Mouse (Mus musculus): ENCODE measurements around the gene Lclat1. TPM values are rescaled to one million over a fixed set of nuclear protein-coding genes. Genes with fewer than 3 reads are reported as not detected.
A peak's percentile ranks its signal among the peaks of the same experiment; 100 is the strongest.
"Not testable (repeated sequence)": the region's sequence is repeated elsewhere in the genome, so short reads cannot be mapped to it uniquely, and the experiment has no call there.

Gene Lclat1
- total RNA-seq, 2 experiments from 2014 or later = 35.3 to 39.1 TPM

GRCm38 (mm10) chr17:73136562-73137484 lies 29.0 kb downstream of the Lclat1 start:
- no peak for DNase-seq

- no peak for DNase-seq
Observed at GRCm38 (mm10) chr17:73138217-73138616, 30.4 kb downstream of the Lclat1 start.

GRCm38 (mm10) chr17:73142029-73142428 lies 34.2 kb downstream of the Lclat1 start:
- DNase-seq = no peak

GRCm38 (mm10) chr17:73142445-73142844 lies 34.7 kb downstream of the Lclat1 start:
- no peak for DNase-seq

GRCm38 (mm10) chr17:73145426-73145825 lies 37.6 kb downstream of the Lclat1 start:
- no peak for DNase-seq

GRCm38 (mm10) chr17:73148607-73149006 lies 40.8 kb downstream of the Lclat1 start:
- no peak for DNase-seq

GRCm38 (mm10) chr17:73152790-73153525 lies 45.2 kb downstream of the Lclat1 start:
- not testable (repeated sequence) for DNase-seq

- no peak for DNase-seq
Observed at GRCm38 (mm10) chr17:73153672-73154071, 45.9 kb downstream of the Lclat1 start.

GRCm38 (mm10) chr17:73156606-73157005 lies 48.8 kb downstream of the Lclat1 start:
- no peak for DNase-seq

GRCm38 (mm10) chr17:73161795-73162194 lies 54.0 kb downstream of the Lclat1 start:
- DNase-seq = no peak

GRCm38 (mm10) chr17:73162445-73163208 lies 54.8 kb downstream of the Lclat1 start:
- DNase-seq = no peak

GRCm38 (mm10) chr17:73163597-73163996 lies 55.8 kb downstream of the Lclat1 start:
- DNase-seq = no peak

- no peak for DNase-seq
Observed at GRCm38 (mm10) chr17:73164121-73164520, 56.3 kb downstream of the Lclat1 start.

GRCm38 (mm10) chr17:73169461-73169860 lies 61.7 kb downstream of the Lclat1 start:
- DNase-seq = no peak

GRCm38 (mm10) chr17:73170141-73170540 lies 62.4 kb downstream of the Lclat1 start:
- no peak for DNase-seq

- peak; percentile 78 for DNase-seq
Observed at GRCm38 (mm10) chr17:73174083-73174562, 66.3 kb downstream of the Lclat1 start.

GRCm38 (mm10) chr17:73175720-73176119 lies 67.9 kb downstream of the Lclat1 start:
- DNase-seq = no peak

- no peak for DNase-seq
Observed at GRCm38 (mm10) chr17:73177079-73177478, 69.3 kb downstream of the Lclat1 start.

- peak; percentile 7 for DNase-seq
Observed at GRCm38 (mm10) chr17:73186929-73187328, 79.1 kb downstream of the Lclat1 start.

- DNase-seq = no peak
Observed at GRCm38 (mm10) chr17:73194146-73194545, 86.4 kb downstream of the Lclat1 start.

GRCm38 (mm10) chr17:73194575-73194974 lies 86.8 kb downstream of the Lclat1 start:
- DNase-seq = peak; percentile 50

GRCm38 (mm10) chr17:73195074-73195723 lies 87.4 kb downstream of the Lclat1 start:
- DNase-seq = peak; percentile 8
